Mouse (Mus musculus) adrenal gland, postnatal 10 days (tissue): Measurements from ENCODE around the gene Ssh2. TPM values are rescaled to one million over a fixed set of nuclear protein-coding genes. Genes with fewer than 3 reads are reported as not detected.

Experiments used
- DNase-seq: peaks from one replicate; pipeline ENCODE4 v3.0.0; 2021; ENCODE audit warnings: mixed read lengths
- long read RNA-seq, 2 experiments: library from polyadenylated mRNA; stranded (forward); transcript quantifications; one replicate each; pipeline ENCODE4 v2.0.0; 2021
- total RNA-seq, 2 experiments: library from RNA; stranded (reverse); gene quantifications; 2 replicates each; pipeline ENCODE4 v1.2.3; 2021

Gene Ssh2
- total RNA-seq, result 10 to 100 TPM; 32.6 to 38.0 TPM
- long read RNA-seq, experiment 1, partial matches to known transcripts, result 0 of 6 reads
- long read RNA-seq, experiment 1, other reads (novel, unspliced or antisense), result 6 of 6 reads
- long read RNA-seq, experiment 2, partial matches to known transcripts, result 0 of 7 reads
- long read RNA-seq, experiment 2, other reads (novel, unspliced or antisense), result 4 of 7 reads

- DNase-seq, result peak; percentile 90
Observed at GRCm38 (mm10) chr11:77215951-77216760, at the start of gene Ssh2. Ssh2 (plus strand) TSS chr11:77216287.

- DNase-seq, result no peak
Observed at GRCm38 (mm10) chr11:77173731-77174130, 42.4 kb upstream of the Ssh2 start.

- no peak for DNase-seq
Observed at GRCm38 (mm10) chr11:77174531-77174930, 41.6 kb upstream of the Ssh2 start.

- no peak for DNase-seq
Observed at GRCm38 (mm10) chr11:77179771-77180170, 36.3 kb upstream of the Ssh2 start.

GRCm38 (mm10) chr11:77180886-77181285 is 35.2 kb upstream of the Ssh2 start:
- DNase-seq, result no peak

- DNase-seq, result no peak
Observed at GRCm38 (mm10) chr11:77181528-77181927, 34.6 kb upstream of the Ssh2 start.

- DNase-seq, result no peak
Observed at GRCm38 (mm10) chr11:77182041-77182440, 34.0 kb upstream of the Ssh2 start.

GRCm38 (mm10) chr11:77182616-77183015 is 33.5 kb upstream of the Ssh2 start:
- no peak for DNase-seq

- peak; percentile 6 for DNase-seq
Observed at GRCm38 (mm10) chr11:77184926-77185325, 31.2 kb upstream of the Ssh2 start.

GRCm38 (mm10) chr11:77188868-77189267 is 27.2 kb upstream of the Ssh2 start, which contains the start of gene Efcab5:
Efcab5 (minus strand) TSS chr11:77188968.
- no peak for DNase-seq

GRCm38 (mm10) chr11:77193410-77193809 is 22.7 kb upstream of the Ssh2 start:
- DNase-seq, result no peak

GRCm38 (mm10) chr11:77193941-77194553 is 22.0 kb upstream of the Ssh2 start:
- DNase-seq, result no peak

GRCm38 (mm10) chr11:77194762-77195161 is 21.3 kb upstream of the Ssh2 start:
- no peak for DNase-seq

- DNase-seq, result no peak
Observed at GRCm38 (mm10) chr11:77195360-77196109, 20.6 kb upstream of the Ssh2 start.

- no peak for DNase-seq
Observed at GRCm38 (mm10) chr11:77196181-77197143, 19.6 kb upstream of the Ssh2 start.

GRCm38 (mm10) chr11:77199636-77200035 is 16.5 kb upstream of the Ssh2 start:
- no peak for DNase-seq

- DNase-seq, result no peak
Observed at GRCm38 (mm10) chr11:77200703-77201102, 15.4 kb upstream of the Ssh2 start.

- no peak for DNase-seq
Observed at GRCm38 (mm10) chr11:77214142-77214692, 1.9 kb upstream of the Ssh2 start.

- peak; percentile 69 for DNase-seq
Observed at GRCm38 (mm10) chr11:77214755-77215154, 1.3 kb upstream of the Ssh2 start.

GRCm38 (mm10) chr11:77215483-77215882 is 604 bp upstream of the Ssh2 start:
- DNase-seq, result peak; percentile 1

GRCm38 (mm10) chr11:77216761-77217130 is 659 bp downstream of the Ssh2 start:
- DNase-seq, result no peak
